In genomic region chr7:35322732-35323420, GRCm38 (mm10) we compare ENCODE assay signal across 9 mouse cellular contexts. TPM values are rescaled to one million over a fixed set of nuclear protein-coding genes. Genes with fewer than 3 reads are reported as not detected.
DNase-seq lines count a peak whose midpoint lies in the region; ATAC-seq lines count a peak whose summit lies in the region.
"Had no signal": no experiment of that assay in that cellular context is flagged by ENCODE, and none has a peak within 500 bp of the region (broad histone marks: within the 10 kb centered on the region; RNA-seq: fewer than 3 reads in every experiment).

No protein-coding gene starts in this region.

- peak overlapping the region; percentile 4; the same call in 1 of the 2 replicates for H3K4me2 ChIP-seq in limb, embryonic 15.5 days

- H3K4me1 ChIP-seq in limb, embryonic 15.5 days: peaks cover 5% of the 10 kb centered on the region; the same call in 1 of the 2 replicates

- no peaks in the 10 kb centered on the region for H3K36me3 ChIP-seq in limb, embryonic 15.5 days

- no peak overlapping the region for H3K4me3 ChIP-seq in limb, embryonic 15.5 days

- DNase-seq in cerebellum, adult 9-11 months: peak; percentile 28
- no peak for DNase-seq in cerebellum, adult 18-20 months
- DNase-seq in thymus, postnatal 4 days: peak; percentile 24
- no peak for DNase-seq in thymus, postnatal 25 days
- DNase-seq in adipocyte (ENCODE audit: low spot score): no peak
- DNase-seq in adrenal gland, postnatal 14 days: no peak
- no peak for DNase-seq in ovary, postnatal 10 days (ENCODE audit: low spot score)

- no peak for ATAC-seq in limb, embryonic 15.5 days (ENCODE audit: insufficient number of reproducible peaks, low FRiP score, low TSS enrichment, low read depth)

- H3K27me3 ChIP-seq in limb, embryonic 15.5 days: no peaks in the 10 kb centered on the region

- H3K9ac ChIP-seq in limb, embryonic 15.5 days: no peak overlapping the region

- no peaks in the 10 kb centered on the region for H3K9me3 ChIP-seq in limb, embryonic 15.5 days

- H3K27ac ChIP-seq in limb, embryonic 15.5 days: no peak overlapping the region

- 7% methylated on average over 12 of the region's 13 CpGs for WGBS in limb, embryonic 15.5 days

RNA-seq across cellular contexts. Expression of gene Gpatch1, which starts 4.6 kb away (rescaled TPM):
- polyA plus RNA-seq in limb, embryonic 15.5 days (2015; fragmentation: Nextera tagmentation; extraction: Ambion mirVana): 14.8 and 16.1 TPM in 2 replicates
- 14.0 and 17.1 TPM in 2 replicates for total RNA-seq in adrenal gland, postnatal 14 days (2021)

RNA-seq across cellular contexts. Expression of gene Rhpn2, which starts 11.1 kb away (rescaled TPM):
- polyA plus RNA-seq in limb, embryonic 15.5 days (2015; fragmentation: Nextera tagmentation; extraction: Ambion mirVana): 2.8 and 2.9 TPM in 2 replicates
- total RNA-seq in adrenal gland, postnatal 14 days (2021): 2.8 and 4.7 TPM in 2 replicates
- total RNA-seq: hematopoietic stem cell, adult 5-6 weeks had no signal

Comparison
In these comparisons a context has a peak if more than half of its experiments do, and no peak if none do; other contexts are left out.
1. DNase-seq: peak in cerebellum, adult 9-11 months (single experiment) and thymus, postnatal 4 days (single experiment); none in cerebellum, adult 18-20 months (0 of 2), thymus, postnatal 25 days (single experiment), adipocyte (single experiment), adrenal gland, postnatal 14 days (single experiment) and ovary, postnatal 10 days (single experiment).